Mouse (Mus musculus): ENCODE measurements around the gene 2900011O08Rik.
"Not testable (repeated sequence)": the region's sequence is repeated elsewhere in the genome, so short reads cannot be mapped to it uniquely, and the experiment has no call there.

- not testable (repeated sequence) for TF ChIP-seq CTCF (IDR thresholded peaks at IDR 0.05; ENCODE audit: control insufficient read depth, insufficient read depth, low read length); POLR2A (IDR thresholded peaks at IDR 0.05; ENCODE audit: borderline replicate concordance, control insufficient read depth, low read depth, low read length)
These were observed 10.0 kb upstream of the 2900011O08Rik start for GRCm38 (mm10) chr16:13976358-13976896.
